Mouse (Mus musculus) T-cell, adult 2 months (primary cell): ENCODE measurements around the gene Hsd3b7.
"Not testable (repeated sequence)": the region's sequence is repeated elsewhere in the genome, so short reads cannot be mapped to it uniquely, and the experiment has no call there.

ENCODE experiments used
- DNase-seq: peaks from one replicate; pipeline ENCODE4 v3.0.0; 2022; ENCODE audit warnings: low spot score

Hsd3b7 gene

DNA sequence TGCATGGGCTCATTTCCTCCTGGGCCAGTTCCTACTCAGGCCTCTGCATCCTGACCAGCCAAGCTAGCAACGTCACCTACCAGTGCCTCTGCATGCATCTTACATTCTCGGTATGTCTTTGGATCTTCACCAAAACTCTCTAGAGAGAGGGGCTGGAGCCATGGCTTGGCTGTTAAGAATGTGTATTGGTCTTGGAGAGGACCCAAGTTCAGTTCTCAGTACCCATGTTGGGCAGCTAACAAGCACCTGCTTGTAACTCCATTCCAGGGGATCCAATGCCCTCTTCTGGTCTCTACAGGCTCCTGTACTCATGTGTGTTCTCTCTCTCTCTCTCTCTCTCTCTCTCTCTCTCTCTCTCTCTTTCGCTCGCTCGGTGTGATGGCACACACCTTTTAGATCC, 17.4 kb downstream of the Hsd3b7 start:
- no peak for DNase-seq

DNA sequence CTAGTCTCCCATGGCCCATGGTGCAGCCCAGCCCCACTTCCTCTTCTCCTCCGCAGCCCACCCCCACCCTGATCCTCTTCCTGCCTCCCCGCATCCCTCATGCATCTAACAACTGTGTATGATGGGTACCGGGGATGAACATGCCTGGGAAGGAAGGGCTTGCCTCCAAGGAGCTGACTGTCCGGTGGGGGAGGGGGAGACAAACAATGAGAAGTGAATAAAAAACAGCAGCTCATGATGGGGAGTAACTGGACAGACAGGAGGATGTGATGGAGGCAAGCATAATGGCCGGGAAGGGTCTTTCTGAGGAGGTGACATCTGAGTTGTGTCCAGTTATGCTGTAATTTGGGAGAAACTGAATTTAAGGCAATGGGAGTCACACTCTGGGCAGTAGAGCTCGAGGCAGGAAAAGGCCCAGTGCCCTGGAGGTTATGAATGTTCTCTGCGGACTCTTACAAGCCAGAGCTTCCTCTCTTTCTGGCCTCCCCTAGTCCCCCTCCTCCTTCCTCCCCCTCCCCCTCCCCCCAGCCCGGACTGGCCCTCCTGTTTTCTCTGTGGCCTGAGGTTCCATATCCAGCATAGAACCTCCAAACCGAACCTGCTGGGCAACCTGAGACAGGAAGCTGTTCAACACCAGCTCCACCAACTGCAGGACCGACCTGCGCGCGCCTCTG, 20.6 kb downstream of the Hsd3b7 start:
- no peak for DNase-seq

- no peak for DNase-seq
These were observed 22.1 kb downstream of the Hsd3b7 start for GRCm38 (mm10) chr7:127822494-127822893.

- no peak for DNase-seq
These were observed 23.1 kb downstream of the Hsd3b7 start for GRCm38 (mm10) chr7:127823236-127824171.

- no peak for DNase-seq
These were observed 23.9 kb downstream of the Hsd3b7 start, which contains the start of the genes Stx4a and Stx1b for GRCm38 (mm10) chr7:127824176-127824871. Stx4a (plus strand) TSS chr7:127824294. Stx1b (minus strand) TSS chr7:127824549.

GRCm38 (mm10) chr7:127835550-127835949, 35.1 kb downstream of the Hsd3b7 start:
- DNase-seq: no peak

GRCm38 (mm10) chr7:127837473-127837872, 37.1 kb downstream of the Hsd3b7 start:
- no peak for DNase-seq

- DNase-seq: not testable (repeated sequence)
These were observed 37.5 kb downstream of the Hsd3b7 start for GRCm38 (mm10) chr7:127837878-127838277.

- not testable (repeated sequence) for DNase-seq
These were observed 39.6 kb downstream of the Hsd3b7 start for GRCm38 (mm10) chr7:127840031-127840430.

DNA sequence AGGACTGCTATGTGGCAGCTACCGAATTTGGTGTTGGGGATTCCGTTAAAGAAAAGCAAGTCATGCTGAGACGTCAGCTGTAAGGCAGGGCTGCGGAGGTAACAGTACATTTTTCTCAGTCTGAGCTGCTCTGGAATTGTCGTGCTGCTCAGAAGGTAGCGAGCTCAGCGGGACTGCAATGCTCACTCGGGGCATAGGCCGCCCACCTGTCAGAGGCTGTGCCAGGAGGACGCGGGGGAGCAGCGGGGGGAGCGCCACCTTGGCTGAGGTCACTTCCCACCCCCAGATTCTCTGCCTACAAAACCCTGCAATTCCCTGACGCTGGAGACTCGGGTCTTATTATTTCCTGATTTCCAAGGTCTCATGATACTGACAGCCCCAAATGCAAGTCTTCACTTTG, 40.5 kb downstream of the Hsd3b7 start:
- DNase-seq: peak; percentile 61

DNA sequence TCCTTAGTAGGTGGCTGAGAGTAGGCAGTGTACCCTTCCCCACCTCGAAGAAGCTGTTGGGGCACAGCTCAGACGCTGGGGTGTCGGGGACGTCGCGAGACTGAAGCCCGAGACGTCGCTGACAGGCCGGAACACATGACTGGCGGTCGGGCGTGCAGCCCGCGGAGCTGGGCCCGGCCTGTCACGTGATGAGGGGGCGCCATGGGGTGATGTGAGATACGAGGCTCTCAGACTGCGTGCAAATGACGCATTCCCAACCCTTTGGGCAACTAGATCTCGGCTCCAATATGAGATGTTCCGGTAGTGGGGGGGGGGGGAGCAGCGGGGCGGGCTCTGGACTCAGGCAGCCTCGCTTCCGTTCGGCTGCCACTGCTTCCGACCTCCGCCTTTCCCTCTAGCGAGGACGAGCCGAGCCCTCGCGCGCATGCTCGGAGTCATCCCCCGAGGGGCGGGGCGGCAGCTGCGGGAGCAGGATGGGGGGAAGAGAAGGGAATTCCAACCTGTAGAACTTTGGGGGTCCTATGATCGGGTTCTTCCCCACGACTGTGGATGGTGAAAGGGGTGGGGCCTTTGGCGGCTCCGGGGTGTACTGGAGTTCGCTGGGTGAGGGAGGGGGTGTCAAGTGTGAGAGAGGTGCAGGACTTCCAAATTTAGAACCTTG, 41.1 kb downstream of the Hsd3b7 start:
- peak; percentile 95 for DNase-seq

DNA sequence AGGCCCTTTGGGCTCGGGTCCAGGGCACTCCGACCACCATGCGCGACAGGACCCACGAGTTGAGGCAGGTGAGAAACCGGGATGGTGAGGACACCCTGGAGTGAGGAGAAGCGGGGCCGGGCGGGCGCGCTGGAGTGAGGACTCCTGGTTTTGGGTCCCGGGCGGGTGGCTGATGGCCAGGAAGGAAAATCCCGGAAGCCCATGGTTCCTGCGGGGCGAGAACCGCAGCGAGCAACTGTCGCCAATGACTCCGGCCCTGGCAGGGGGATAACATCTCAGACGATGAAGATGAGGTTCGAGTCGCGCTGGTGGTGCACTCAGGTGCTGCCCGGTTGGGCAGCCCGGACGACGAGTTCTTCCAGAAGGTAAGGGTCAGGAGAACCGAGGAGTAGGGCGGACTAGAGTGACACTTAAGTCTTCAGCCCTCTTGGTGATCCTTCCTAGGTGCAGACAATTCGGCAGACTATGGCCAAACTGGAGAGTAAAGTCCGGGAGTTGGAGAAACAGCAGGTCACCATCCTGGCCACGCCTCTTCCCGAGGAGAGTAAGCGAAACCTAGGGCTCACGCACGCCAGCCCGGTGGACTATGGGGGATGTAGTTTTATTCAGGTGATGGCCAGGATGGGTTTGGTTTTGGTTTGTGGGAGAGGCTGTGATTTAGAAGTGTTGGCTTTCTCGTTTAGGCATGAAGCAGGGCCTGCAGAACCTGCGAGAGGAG, 41.8 kb downstream of the Hsd3b7 start:
- peak; percentile 81 for DNase-seq

DNA sequence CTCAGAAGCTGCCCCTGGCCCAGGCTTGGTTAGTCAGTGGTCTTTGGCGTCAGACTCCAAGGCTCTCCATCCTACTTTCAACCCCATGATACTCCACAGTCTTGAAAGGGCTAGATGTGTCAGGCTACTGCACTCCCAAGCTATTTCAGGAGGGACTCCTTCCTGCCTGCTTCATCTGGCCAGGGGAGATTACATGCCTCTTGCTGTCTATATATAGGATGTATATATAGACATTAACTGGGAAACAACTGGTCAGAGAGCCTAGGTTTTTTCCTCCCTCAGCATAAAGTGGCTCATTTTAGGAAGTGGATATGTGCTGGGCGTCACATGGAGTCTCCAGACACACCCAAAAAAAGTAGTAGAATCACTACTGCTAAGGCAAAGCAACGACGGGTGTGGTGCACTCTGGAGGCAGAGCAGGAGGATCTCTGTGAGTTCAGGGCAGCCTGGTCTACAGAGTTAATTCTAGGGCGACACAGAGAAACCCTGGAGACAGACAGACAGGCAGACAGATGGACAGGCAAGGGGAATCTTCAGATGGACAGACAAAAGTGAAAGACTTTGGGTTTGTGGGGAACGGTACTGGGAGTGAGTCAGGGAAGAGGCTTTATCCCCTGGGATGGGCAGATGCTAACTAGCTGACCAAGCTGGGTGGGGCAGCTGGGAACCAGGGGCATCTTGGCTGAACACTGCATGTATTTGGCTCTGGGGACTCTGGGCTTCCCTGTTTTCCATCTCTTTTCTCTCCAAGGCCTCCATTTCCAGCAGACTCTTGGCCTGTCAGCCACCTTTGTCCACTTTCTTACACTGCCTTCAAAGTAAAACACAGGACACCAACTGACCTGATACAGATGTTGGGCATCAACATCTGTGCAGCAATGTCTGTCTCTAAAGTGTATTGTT, 49.8 kb downstream of the Hsd3b7 start:
- no peak for DNase-seq

DNA sequence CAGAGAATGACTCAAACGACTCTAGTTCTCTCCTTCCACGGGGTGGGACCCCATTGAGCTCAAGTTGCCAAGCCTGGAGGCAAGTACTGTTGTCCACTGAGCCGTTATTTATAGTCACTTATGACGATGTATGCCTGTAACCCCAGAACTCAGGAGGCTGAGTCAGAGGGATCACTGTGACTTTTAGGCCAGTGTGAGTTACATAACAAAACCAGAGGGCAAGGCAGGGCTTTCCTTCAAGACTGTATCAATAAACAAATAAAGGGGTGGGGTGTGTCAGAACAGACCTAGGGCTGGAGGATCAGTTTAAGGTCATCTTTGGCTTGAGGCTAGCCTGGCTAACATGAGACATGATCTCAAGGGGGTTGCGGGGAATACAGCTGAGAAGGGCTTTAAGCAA, 50.5 kb downstream of the Hsd3b7 start:
- DNase-seq: no peak
